Mouse (Mus musculus) intestine, embryonic 16.5 days (tissue): ENCODE measurements around the gene Osbpl3. TPM values are rescaled to one million over a fixed set of nuclear protein-coding genes. Genes with fewer than 3 reads are reported as not detected.

Experiments
- ATAC-seq: fragments of 200-750 bp; cut with Nextera tagmentation; 2 replicates; pipeline ENCODE4 v1.8.0; 2017; ENCODE audit warnings: moderate TSS enrichment, moderate library complexity
- H3K27ac ChIP-seq: fragments of 300-500 bp; sonication (generic); 2 replicates; pipeline ENCODE4 v1.5.1; 2014; ENCODE audit warnings: mild to moderate bottlenecking, low read length
- H3K27me3 ChIP-seq: fragments of 300-500 bp; sonication (generic); replicated peaks from 2 replicates; pipeline ENCODE4 v1.6.1; 2014; ENCODE audit warnings: low read length, control low read depth, mixed read lengths; ENCODE audit not compliant: control insufficient read depth, insufficient read depth
- H3K36me3 ChIP-seq: fragments of 300-500 bp; sonication (generic); 2 replicates; pipeline ENCODE4 v1.6.1; 2014; ENCODE audit warnings: low read length, control low read depth; ENCODE audit not compliant: control insufficient read depth, insufficient read depth
- H3K4me1 ChIP-seq: fragments of 300-500 bp; sonication (generic); 2 replicates; pipeline ENCODE4 v1.6.1; 2014; ENCODE audit warnings: low read length, control low read depth, mixed read lengths; ENCODE audit not compliant: control insufficient read depth, insufficient read depth
- H3K4me2 ChIP-seq: fragments of 300-500 bp; sonication (generic); 2 replicates; pipeline ENCODE4 v1.6.1; 2014; ENCODE audit warnings: low read depth, low read length, control low read depth
- H3K4me3 ChIP-seq: fragments of 300-500 bp; sonication (generic); 2 replicates; pipeline ENCODE4 v1.5.1; 2014; ENCODE audit warnings: mild to moderate bottlenecking, low read length
- H3K9ac ChIP-seq: fragments of 300-500 bp; sonication (generic); 2 replicates; pipeline ENCODE4 v1.6.1; 2014; ENCODE audit warnings: low read depth, low read length
- H3K9me3 ChIP-seq: fragments of 300-500 bp; sonication (generic); 2 replicates; pipeline ENCODE4 v1.6.1; 2016; ENCODE audit warnings: low read length, control low read depth; ENCODE audit not compliant: control insufficient read depth
- WGBS: fragments of 180-500 bp; shearing (Covaris S2); extraction: QIAGEN DNeasy Blood & Tissue Kit; methylation state at CpG from one replicate; pipeline ENCODE4 v1.1.7; 2014; 5-methylcytosine and 5-hydroxymethylcytosine counted together
- polyA plus RNA-seq: library from polyadenylated mRNA; unstranded; fragments of >200 nt; fragmentation: Nextera tagmentation; extraction: Ambion mirVana; gene quantifications from 2 replicates; pipeline ENCODE4 v1.2.1, GENCODE M21; 2015

Osbpl3 gene
- polyA plus RNA-seq, 1 experiment from 2014 or later = 7.0 TPM

- ATAC-seq = peak; percentile 30; the same call in 1 of the 2 replicates
- H3K27me3 ChIP-seq = no peaks in the 10 kb centered on the region
These were observed 83.2 kb downstream of the Osbpl3 start for GRCm38 (mm10) chr6:50372516-50373424.

DNA sequence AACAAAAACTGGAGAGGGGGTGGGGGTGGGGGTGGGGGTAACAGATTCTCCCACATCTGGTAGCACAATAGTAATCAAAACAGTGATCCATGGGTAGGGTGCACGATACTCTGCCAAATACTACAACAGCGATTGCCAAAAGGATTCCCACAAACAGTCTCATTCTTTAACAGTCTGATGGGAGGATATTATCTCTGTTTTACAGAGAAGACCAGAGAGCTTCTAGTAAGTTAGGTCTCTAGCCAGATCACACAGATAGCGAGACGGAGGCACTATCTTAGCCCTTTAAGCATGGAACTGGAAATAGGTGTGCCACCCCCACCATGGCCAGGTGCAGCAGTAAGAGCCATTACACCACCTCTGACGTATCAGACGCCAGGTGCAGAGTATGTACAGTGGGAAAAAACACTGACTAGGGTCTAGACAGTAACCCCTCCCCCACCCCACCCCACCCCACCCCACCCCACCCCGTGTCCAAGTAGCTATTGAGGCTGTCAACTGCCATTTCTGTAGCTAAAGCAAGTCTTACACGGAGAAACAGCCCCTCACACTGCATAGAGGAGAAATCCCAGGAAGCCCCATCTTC, 84.4 kb downstream of the Osbpl3 start:
- H3K4me1 ChIP-seq = peaks cover 6% of the 10 kb centered on the region; the same call in 1 of the 2 replicates
- peak; percentile 66 for ATAC-seq
- H3K4me2 ChIP-seq = no peak overlapping the region
- H3K9me3 ChIP-seq = no peaks in the 10 kb centered on the region
- H3K9ac ChIP-seq = no peak overlapping the region
- no peaks in the 10 kb centered on the region for H3K36me3 ChIP-seq
- no peaks in the 10 kb centered on the region for H3K27me3 ChIP-seq
- no peak overlapping the region for H3K27ac ChIP-seq
- no peak overlapping the region for H3K4me3 ChIP-seq
- 66% methylated on average over 8 of the region's 8 CpGs for WGBS

More at GRCm38 (mm10) chr6:50372516-50373424, 83.2 kb downstream of the Osbpl3 start:
- WGBS = 50% methylated on average over 5 of the region's 5 CpGs
- Histone ChIP-seq H3K9ac (no peak overlapping the region), H3K4me2 (no peak overlapping the region), H3K27ac (no peak overlapping the region), H3K4me1 (peaks cover 6% of the 10 kb centered on the region; the same call in 1 of the 2 replicates), H3K4me3 (no peak overlapping the region), H3K36me3 (no peaks in the 10 kb centered on the region), H3K9me3 (no peaks in the 10 kb centered on the region)

DNA sequence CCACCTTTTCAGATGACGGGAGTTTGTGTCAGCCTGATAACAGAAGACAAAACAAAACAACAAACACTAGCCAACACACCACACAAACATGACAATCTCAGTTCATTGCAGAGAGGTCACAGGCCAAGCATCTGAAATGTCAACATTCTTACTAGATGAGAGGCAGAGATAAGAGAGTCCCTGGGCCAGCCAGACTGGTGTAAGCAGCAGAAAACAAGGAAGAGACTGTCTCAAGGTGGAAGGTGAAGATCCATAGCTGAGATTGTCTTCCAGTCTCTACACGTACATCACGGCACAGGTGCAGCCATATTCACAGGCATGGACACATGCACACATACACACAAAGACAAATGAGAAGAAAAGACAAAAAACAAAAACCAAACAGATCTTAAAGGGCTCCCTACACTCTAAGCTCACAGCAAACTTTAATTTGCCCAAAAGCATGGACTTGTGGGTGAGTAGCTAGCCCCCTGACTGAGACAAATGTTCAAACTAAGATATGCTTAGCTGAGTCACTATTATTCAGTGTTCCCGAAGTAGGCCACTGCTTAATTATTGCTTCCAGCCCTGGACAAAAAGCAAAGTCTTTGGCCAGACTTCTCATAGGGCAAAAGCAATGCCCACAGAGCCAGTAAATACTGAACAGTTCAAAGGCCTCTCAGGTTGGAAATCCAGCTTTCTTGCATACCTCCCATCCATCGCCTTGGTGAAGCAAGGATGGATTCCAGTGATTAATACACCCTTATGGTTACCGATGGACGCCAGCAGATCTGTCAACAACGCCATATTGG, 87.3 kb downstream of the Osbpl3 start:
- no peaks in the 10 kb centered on the region for H3K36me3 ChIP-seq
- 92% methylated on average over 8 of the region's 8 CpGs for WGBS
- H3K27me3 ChIP-seq = no peaks in the 10 kb centered on the region
- ATAC-seq = no peak
- H3K9ac ChIP-seq = no peak overlapping the region
- H3K4me1 ChIP-seq = no peaks in the 10 kb centered on the region; the same call in 1 of the 2 replicates
- no peak overlapping the region for H3K27ac ChIP-seq
- no peak overlapping the region for H3K4me3 ChIP-seq
- no peak overlapping the region for H3K4me2 ChIP-seq
- no peaks in the 10 kb centered on the region for H3K9me3 ChIP-seq

DNA sequence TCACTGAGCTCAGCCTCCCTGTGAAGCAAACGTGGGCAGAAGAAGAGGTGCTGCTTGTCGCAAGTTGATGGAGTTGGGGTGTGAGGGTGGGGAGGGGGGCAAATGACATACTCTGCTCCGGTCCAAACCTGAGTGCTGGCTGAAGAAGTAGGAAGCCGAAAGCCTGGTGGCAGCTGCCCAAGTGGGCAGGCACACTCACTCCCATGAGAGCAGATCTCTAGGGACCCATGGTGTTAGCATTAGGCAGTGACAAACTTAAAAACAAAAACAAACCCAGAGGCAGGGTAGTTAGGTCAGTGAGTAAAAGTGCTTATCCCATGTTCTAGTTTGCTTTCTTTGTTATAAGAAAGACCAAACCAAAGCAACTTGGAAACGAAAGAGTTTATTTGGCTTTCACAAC, 88.2 kb downstream of the Osbpl3 start:
- no peak overlapping the region for H3K27ac ChIP-seq
- H3K4me2 ChIP-seq = no peak overlapping the region
- 0 out of 2 replicates have a peak, but pooled peaks cover under 1% of the 10 kb centered on the region for H3K4me1 ChIP-seq
- H3K36me3 ChIP-seq = no peaks in the 10 kb centered on the region
- H3K9me3 ChIP-seq = no peaks in the 10 kb centered on the region
- WGBS = 83% methylated on average over 5 of the region's 5 CpGs
- no peak for ATAC-seq
- no peaks in the 10 kb centered on the region for H3K27me3 ChIP-seq
- no peak overlapping the region for H3K9ac ChIP-seq
- no peak overlapping the region for H3K4me3 ChIP-seq

GRCm38 (mm10) chr6:50366724-50367123, 89.3 kb downstream of the Osbpl3 start:
- no peak for ATAC-seq
- WGBS = 83% methylated on average over 5 of the region's 5 CpGs
- no peaks in the 10 kb centered on the region for H3K36me3 ChIP-seq
- no peak overlapping the region for H3K9ac ChIP-seq
- H3K4me1 ChIP-seq = peaks cover 3% of the 10 kb centered on the region; the same call in 1 of the 2 replicates
- no peaks in the 10 kb centered on the region for H3K27me3 ChIP-seq
- H3K27ac ChIP-seq = no peak overlapping the region
- H3K4me3 ChIP-seq = no peak overlapping the region
- no peak overlapping the region for H3K4me2 ChIP-seq
- H3K9me3 ChIP-seq = no peaks in the 10 kb centered on the region

GRCm38 (mm10) chr6:50366319-50366718, 89.7 kb downstream of the Osbpl3 start:
- no peaks in the 10 kb centered on the region for H3K9me3 ChIP-seq
- ATAC-seq = no peak
- no peak overlapping the region for H3K4me2 ChIP-seq
- no peak overlapping the region for H3K9ac ChIP-seq
- no peaks in the 10 kb centered on the region for H3K27me3 ChIP-seq
- no peak overlapping the region for H3K4me3 ChIP-seq
- H3K4me1 ChIP-seq = peaks cover 3% of the 10 kb centered on the region; the same call in 1 of the 2 replicates
- H3K36me3 ChIP-seq = no peaks in the 10 kb centered on the region
- H3K27ac ChIP-seq = no peak overlapping the region
- 73% methylated on average over 7 of the region's 7 CpGs for WGBS

- Histone ChIP-seq H3K4me3 (no peak overlapping the region), H3K27me3 (no peaks in the 10 kb centered on the region)
These were observed 91.6 kb downstream of the Osbpl3 start for GRCm38 (mm10) chr6:50364364-50364763.

GRCm38 (mm10) chr6:50363385-50363784, 92.6 kb downstream of the Osbpl3 start:
- Histone ChIP-seq H3K4me1 (peaks cover 10% of the 10 kb centered on the region), H3K27ac (no peak overlapping the region), H3K4me3 (no peak overlapping the region), H3K9me3 (no peaks in the 10 kb centered on the region), H3K9ac (no peak overlapping the region), H3K27me3 (no peaks in the 10 kb centered on the region), H3K4me2 (no peak overlapping the region), H3K36me3 (no peaks in the 10 kb centered on the region)
- ATAC-seq = peak; percentile 66
- WGBS = 55% methylated on average over 5 of the region's 5 CpGs

More at GRCm38 (mm10) chr6:50364364-50364763, 91.6 kb downstream of the Osbpl3 start:
- ATAC-seq = peak; percentile 43; the same call in 1 of the 2 replicates
- peaks cover 3% of the 10 kb centered on the region; the same call in 1 of the 2 replicates for H3K4me1 ChIP-seq
- H3K9ac ChIP-seq = no peak overlapping the region
- 86% methylated on average over 8 of the region's 8 CpGs for WGBS
- H3K27ac ChIP-seq = no peak overlapping the region
- no peaks in the 10 kb centered on the region for H3K9me3 ChIP-seq
- H3K36me3 ChIP-seq = no peaks in the 10 kb centered on the region
- H3K4me2 ChIP-seq = no peak overlapping the region
